Mouse (Mus musculus) gastrocnemius, adult 8-10 months (tissue): ENCODE data around the gene Gm20388. TPM values are rescaled to one million over a fixed set of nuclear protein-coding genes. Genes with fewer than 3 reads are reported as not detected.

Experiments used
- DNase-seq, 2 experiments: peaks; one replicate each; pipeline ENCODE4 v3.0.0; 2022; ENCODE audit warnings: low spot score in 2 of 2
- total RNA-seq, 4 experiments: library from RNA; stranded (reverse); gene quantifications; 2 replicates each; pipeline ENCODE4 v1.2.4; 2022

Gene Gm20388
- total RNA-seq, 4 experiments from 2014 or later = 4.4 to 20.0 (median 7.9) TPM; not detected in 1

- DNase-seq = no peak
Observed at GRCm38 (mm10) chr8:122575286-122575685, 2664.6 kb downstream of the Gm20388 start.

GRCm38 (mm10) chr8:122575735-122576647 is 2665.3 kb downstream of the Gm20388 start:
- DNase-seq = no peak

- peak; percentile 92 to 93 for DNase-seq
Observed at GRCm38 (mm10) chr8:122576648-122577022, 2666.0 kb downstream of the Gm20388 start, which contains the start of gene Aprt. TSS of gene Aprt (minus strand) at chr8:122576909.

GRCm38 (mm10) chr8:122577116-122577515 is 2666.5 kb downstream of the Gm20388 start:
- no peak for DNase-seq

GRCm38 (mm10) chr8:122579196-122579595 is 2668.6 kb downstream of the Gm20388 start:
- no peak for DNase-seq

- DNase-seq = no peak
Observed at GRCm38 (mm10) chr8:122580926-122581325, 2670.3 kb downstream of the Gm20388 start.

GRCm38 (mm10) chr8:122584981-122585380 is 2674.3 kb downstream of the Gm20388 start:
- no peak for DNase-seq

GRCm38 (mm10) chr8:122585411-122585891 is 2674.8 kb downstream of the Gm20388 start:
- no peak for DNase-seq

- DNase-seq = no peak
Observed at GRCm38 (mm10) chr8:122586171-122586570, 2675.5 kb downstream of the Gm20388 start.

GRCm38 (mm10) chr8:122586749-122587148 is 2676.1 kb downstream of the Gm20388 start:
- no peak for DNase-seq

GRCm38 (mm10) chr8:122593240-122593639 is 2682.6 kb downstream of the Gm20388 start:
- no peak for DNase-seq

- no peak for DNase-seq
Observed at GRCm38 (mm10) chr8:122593783-122594507, 2683.3 kb downstream of the Gm20388 start.

- DNase-seq = no peak
Observed at GRCm38 (mm10) chr8:122596031-122596430, 2685.4 kb downstream of the Gm20388 start.

- no peak for DNase-seq
Observed at GRCm38 (mm10) chr8:122600666-122601065, 2690.0 kb downstream of the Gm20388 start.

- DNase-seq = no peak
Observed at GRCm38 (mm10) chr8:122604640-122605039, 2694.0 kb downstream of the Gm20388 start.

GRCm38 (mm10) chr8:122605367-122605766 is 2694.7 kb downstream of the Gm20388 start:
- DNase-seq = no peak

GRCm38 (mm10) chr8:122606810-122607209 is 2696.2 kb downstream of the Gm20388 start:
- no peak for DNase-seq

- no peak for DNase-seq
Observed at GRCm38 (mm10) chr8:122610209-122610608, 2699.6 kb downstream of the Gm20388 start.

GRCm38 (mm10) chr8:122610612-122611277 is 2700.1 kb downstream of the Gm20388 start:
- DNase-seq = peak in 1 of 2 experiments; percentile 16

GRCm38 (mm10) chr8:122611295-122612133 is 2700.9 kb downstream of the Gm20388 start, which contains the start of the genes Galns and Trappc2l:
TSS of gene Galns (minus strand) at chr8:122611463.
TSS of gene Trappc2l (plus strand) at chr8:122611640.
- peak; percentile 93 to 95 for DNase-seq
